Mouse (Mus musculus) adrenal gland, adult 8-10 months (tissue): Measurements from ENCODE around the gene Il18r1. TPM values are rescaled to one million over a fixed set of nuclear protein-coding genes. Genes with fewer than 3 reads are reported as not detected.

ENCODE experiments used
- DNase-seq: peaks from one replicate; pipeline ENCODE4 v3.0.0; 2022
- total RNA-seq, 4 experiments: library from RNA; stranded (reverse); gene quantifications; 2 replicates each; pipeline ENCODE4 v1.2.4; 2022

Il18r1 gene
- under 1 TPM; 0.08 to 0.43 (median 0.32) TPM for total RNA-seq

DNA sequence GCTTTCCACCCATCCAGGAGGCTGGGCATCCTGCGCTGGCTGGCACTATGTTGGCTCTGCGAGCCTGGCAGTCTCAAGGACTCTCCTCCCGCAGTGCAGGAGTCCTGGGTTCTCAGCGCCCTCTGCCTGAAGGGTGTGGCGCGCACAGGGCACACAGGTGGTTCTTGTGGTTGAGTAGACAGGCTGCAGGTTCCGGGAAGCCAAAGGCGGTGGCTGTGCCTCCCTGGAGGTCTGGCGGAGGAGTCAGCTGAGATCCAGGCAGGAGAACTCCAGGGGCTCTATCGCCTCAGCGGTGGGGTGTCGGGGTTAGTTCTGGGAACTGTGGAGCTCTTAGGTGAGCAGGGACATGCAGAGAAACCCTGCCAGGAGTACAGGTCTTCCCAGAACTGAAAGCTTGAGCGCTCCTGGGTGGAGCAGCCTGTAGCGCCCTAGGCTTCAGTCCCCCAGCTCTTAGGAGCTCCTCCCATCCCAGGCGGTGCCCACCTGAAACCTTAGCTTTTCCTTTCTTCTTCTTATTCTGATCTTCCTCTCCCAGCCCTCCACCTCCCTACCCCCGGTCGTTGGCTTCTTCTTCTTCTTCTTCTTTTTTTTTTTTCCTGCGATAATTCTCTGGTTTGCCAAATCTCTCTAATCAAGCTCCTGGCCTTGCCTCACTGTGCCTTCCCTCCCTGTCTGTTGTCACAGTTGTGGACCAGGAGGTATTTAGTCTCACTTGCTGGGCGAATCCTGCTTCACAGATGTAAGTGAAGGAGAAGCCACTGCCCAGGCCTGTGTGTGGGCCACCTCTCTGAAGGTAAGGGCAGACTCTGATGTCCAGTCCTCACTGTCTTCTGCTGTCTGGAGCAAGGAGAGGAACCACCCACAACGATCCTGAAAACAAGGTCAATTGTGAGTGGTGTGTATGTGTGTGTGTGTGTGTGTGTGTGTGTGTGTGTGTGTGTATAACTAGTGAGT, at the start of gene Il18r1:
Gene Il18r1, plus strand, starts transcription at position 76 of the 954 bp plus-strand sequence.
- DNase-seq, result no peak

DNA sequence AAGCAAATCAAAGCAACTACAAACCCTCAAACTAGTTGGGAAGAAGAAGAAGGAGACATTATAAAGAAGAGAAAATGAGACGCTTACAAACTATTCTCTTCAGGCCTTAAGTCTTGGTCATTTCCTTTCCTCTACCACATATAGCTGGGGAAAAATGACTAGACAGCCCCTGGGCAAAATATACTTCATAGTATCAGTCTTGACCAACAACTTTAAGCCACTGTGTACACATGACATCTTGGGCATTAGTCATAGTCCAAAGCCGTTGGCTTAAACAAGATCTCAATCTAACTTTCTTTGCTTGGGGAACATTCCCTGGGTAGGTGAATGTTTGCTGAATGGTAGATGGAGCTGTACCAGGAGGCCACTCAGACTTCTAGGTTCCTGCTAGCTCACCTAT, 48.3 kb upstream of the Il18r1 start:
- DNase-seq, result no peak

DNA sequence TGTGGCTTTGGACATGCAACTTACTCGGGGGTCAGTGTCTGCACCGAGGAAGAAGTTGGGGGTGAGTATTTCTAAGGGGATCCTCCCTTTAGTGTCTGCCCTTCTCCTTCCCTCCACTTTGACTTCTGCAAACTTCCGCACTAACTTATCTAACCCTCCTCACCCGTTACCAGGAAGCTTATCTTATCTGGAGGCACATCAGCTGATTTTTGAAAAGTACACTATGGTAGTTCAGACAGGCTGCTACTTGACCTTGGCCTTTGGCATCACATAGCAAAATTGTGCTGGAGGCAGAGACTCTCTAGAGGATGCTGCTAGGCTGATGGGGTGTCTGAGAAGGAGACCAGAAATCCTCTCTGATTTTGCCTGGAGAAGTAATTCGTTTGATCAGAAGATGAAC, 46.8 kb upstream of the Il18r1 start:
- no peak for DNase-seq

DNA sequence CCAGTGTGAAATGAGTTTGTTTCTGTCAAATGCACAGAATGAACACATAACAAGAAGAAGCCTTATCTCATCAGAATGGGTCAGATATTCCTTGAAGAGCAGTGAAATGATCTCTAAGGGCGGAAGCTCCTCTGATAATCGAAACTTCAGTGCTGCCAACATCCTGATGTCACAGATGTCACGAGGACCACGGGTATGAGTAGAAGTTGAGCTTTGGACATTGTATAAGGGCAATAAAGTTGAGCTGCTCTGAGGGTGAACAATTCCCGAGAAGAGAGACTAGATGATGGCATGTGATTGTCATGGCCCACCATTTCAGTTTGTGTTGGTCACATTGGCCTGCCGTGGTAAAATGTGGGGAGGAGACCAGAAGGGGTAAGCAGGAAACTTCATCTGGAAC, 41.5 kb upstream of the Il18r1 start:
- no peak for DNase-seq

DNA sequence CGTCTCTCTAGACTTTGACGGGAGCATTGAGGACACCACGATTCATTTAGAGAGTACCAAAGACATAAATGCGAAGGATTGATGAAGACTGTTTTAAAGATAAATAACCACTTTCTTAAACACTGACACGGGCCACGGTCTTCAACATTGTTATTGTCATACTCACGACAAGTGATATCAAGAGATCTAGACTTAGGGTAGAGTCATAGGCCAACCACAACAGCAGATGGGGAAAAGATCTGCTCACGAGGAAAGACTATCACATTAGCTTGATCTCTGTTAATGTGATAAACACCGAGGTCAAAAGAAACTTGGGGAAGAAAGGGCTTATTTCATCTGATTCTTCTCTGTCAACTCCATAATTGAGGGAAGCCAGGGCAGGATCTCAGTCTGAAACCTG, 38.1 kb upstream of the Il18r1 start:
- no peak for DNase-seq

DNA sequence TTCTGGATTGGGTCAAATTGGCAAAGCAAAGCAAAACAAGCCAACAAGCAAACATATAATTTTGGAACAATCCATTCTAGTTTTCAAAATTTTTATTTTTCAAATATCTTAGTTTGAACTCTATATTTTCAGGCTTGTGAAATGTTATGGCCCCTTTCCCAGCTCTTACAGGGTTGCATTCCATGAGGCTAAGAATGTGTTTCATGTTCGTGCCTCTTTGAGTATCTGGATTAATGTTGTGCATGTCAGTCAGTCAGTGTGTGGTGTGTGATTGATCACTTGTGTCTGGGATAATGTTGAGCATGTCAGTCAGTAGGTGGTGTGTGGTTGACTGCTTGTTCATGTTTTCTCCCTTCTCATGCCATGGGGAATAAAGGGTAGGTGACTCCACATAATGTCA, 37.5 kb upstream of the Il18r1 start:
- no peak for DNase-seq

DNA sequence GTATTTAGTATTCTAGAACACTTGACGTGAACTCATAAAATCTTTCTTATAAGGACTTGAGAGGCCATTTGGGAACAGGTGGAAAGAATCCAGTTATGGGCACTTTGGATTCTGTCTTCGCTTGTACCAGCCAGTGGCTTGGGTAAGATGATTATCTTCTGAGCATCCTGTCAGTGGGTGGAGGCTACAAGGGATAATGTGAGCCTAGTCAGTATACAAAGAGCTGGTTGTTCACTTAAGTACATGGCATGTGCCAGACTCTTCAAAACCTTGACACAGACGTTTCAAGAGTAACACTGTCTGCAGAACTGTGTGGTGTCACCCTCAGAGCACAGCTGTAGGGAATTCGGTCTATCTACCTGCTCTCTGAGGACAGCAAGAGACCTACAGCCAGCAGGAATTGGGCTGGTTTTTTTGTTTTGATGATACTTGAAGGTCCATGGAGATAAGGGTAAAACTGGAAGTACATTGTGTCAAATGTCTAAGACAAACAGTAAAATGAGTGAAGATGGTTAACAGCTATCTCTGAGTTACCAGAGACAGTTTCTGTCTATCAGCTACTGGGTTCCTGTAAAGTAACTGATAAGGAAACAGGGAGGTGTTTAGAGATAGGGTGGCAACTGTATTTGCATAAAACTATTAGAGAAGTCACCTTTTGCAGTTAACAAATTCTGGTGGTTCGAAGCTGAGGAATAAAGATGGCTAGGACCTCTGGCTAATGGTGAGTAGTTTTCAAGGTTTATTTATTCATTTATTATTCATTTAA, 36.3 kb upstream of the Il18r1 start, which contains the start of gene Il1rl1:
Gene Il1rl1, plus strand, starts transcription at position 661 of the 766 bp plus-strand sequence.
- no peak for DNase-seq

DNA sequence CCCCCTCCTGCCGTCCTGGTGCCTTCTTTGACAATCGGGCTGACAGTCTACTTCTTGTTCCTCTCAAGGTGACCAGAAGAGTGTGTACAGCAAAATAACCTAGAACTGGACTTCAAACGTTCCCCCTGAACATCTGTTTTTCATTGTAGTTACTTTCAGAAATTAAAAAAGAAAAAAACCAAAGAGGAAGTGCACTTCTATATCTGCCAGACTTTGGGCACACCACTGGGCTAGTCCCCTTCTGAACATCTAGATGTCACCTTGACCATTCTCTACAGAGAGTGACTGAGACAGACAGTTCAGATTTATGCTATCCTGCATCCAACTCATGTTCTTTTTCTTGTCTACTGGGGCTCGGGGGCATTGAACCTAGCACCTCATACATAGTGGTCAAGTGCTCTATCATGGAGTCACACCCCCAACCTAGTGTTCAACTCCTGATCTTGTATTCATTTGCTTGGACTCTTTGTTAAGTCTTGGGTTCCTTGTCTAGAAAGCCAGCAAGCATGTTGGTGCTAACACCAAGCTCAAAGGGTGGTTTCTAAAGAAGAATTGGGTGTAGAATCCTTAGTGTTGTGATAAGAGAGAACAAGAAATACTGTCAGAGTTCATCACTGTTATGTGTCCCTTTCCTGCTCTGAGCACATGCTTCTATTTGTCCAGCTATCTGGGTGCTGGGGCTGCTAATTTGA, 35.1 kb upstream of the Il18r1 start:
- DNase-seq, result no peak

DNA sequence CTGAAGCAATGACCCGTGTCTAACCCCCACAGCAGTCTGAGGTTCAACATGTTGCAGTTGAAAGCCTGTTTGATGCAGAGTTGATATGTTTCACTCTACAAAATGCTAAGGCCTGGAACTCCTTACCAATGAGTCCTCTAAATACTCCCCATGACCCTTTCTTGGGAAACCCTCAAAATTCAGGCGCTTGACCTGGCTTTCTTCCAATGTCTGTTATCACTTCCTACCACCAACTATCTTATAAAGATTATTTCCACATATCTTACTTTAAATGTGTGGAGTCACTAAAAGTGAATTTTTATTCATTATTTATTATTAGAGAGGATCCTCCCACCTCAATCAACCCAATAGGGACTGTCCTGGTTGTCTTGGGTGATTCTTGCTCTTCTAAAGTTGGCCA, 33.2 kb upstream of the Il18r1 start:
- DNase-seq, result no peak

DNA sequence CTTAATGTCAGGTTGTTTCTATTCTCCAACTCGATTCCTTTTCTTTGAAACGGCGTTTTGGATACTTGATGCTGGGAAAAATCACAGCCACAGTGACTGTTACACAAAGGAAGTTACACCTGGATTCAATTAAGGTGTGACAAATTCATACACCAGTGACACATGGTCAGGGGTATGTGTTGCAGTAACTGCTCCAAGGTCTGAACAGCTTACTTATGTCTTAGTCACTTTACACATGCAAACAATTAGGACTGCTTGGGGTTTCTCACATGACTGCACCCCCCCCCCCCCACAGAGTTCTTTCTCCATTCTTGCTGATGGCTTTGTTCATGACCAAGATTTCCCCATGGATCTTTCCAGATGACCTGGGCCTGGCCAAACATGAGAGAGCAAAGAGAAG, 29.4 kb upstream of the Il18r1 start:
- DNase-seq, result no peak

DNA sequence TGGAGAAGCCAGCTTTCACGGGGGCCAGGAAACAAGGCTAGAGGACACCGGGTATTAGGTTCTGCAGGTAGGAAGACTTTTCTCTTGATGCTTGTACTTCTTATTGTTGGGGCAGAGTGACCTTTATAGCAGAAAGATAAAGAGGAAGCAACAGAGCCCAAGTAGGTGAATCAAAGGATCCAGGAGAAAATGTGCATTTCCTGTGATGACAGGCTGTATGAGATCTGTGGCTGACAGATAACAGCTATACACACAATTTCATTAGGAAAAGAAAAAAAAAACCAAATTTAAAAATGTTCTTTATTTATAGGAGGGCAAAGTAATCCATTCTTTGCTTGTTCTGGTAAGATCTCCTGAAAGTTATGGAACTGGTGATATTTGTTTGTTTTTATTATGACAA, 28.0 kb upstream of the Il18r1 start:
- no peak for DNase-seq

DNA sequence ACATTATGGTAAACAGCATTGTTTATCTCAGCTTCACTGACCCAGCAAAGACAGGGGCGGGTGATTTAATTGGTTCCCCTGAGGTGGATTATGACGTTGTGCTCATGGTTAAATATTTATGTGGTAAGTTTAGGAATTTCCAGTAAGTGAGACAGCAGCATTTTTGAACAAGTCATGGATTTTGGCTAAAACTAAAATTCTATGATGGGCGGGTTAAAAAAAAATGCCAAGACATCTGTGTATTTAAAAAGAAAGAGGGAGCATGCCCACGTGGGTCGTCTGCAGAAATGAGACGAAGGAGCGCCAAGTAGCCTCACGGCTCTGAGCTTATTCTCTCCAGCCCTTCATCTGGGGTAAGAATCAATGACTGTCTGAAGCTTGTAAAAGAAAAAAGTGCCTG, 25.8 kb upstream of the Il18r1 start:
- no peak for DNase-seq

DNA sequence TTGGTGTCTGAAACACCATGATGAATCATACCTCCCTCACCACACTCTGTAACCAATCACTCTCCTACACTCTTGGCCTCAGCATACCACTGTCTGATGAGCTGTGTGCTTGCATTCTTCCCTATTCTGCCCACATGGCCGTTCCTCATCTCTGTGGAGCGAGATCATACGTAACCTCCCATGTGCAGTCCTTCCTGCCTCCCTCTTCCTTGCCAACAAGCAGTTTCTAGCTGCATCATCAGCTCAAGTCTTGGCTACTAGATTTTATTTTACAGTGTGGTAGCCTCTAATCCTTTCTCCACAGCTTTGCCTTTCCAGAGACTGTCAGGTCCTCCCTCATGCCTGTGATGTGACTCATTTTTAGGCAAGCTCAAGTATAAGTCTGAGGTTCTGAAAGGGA, 20.6 kb upstream of the Il18r1 start:
- DNase-seq, result no peak

DNA sequence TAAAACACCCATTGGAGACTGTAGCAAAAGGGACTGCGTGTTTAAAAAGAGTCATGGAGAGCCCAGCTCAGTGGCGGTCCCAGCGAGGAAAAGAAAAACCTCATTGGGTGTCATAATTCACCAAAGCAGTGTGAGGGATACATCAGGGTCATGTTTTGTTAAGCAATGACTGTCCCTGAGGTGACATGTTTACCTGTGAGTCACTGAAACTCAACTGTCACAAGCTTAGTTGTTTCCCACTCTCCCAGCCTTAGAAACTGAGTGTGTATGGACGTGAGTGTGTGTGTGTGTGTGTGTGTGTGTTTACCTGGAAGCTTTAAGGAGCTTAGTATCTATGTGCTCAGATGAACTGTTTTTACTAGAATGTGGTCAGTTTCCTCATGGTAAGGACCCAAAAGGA, 2.0 kb downstream of the Il18r1 start:
- DNase-seq, result no peak

DNA sequence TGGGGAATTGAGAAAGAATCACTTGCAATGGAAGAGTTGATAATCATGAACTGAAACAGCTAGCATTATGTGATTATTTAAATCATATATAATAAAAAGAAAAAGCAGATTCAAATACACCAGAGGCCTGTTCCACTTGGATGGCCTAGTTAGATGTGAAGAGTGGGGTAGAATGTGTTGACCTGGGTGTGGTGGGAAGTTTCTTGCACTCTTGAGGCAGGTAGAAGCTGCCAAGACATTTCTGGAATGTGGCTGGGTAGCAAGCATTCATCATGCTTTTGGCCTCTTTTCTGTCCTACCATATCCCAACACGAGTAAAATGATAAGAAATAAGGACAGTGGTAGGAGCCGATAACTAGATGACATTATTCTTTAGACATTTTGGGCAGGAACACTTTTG, 3.5 kb downstream of the Il18r1 start:
- no peak for DNase-seq

DNA sequence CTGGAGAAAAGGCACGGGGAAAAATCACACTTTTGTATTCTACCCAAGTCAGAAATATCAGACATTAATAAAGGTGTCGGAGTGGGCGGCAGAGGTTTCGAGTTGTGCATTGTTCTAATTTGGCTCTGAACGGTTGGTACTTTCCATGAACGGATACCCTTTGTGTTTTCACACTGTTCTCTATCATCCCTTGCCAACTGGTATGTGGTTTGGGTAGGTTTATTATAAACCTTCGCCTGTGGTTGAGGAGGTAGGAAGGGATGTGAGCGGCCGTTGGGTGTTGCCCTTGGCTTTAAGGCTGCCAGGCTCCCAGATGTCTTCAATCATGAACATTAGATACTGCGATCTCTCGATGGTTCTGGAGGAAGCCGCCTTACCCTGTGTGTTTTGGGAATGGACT, 4.5 kb downstream of the Il18r1 start:
- no peak for DNase-seq

DNA sequence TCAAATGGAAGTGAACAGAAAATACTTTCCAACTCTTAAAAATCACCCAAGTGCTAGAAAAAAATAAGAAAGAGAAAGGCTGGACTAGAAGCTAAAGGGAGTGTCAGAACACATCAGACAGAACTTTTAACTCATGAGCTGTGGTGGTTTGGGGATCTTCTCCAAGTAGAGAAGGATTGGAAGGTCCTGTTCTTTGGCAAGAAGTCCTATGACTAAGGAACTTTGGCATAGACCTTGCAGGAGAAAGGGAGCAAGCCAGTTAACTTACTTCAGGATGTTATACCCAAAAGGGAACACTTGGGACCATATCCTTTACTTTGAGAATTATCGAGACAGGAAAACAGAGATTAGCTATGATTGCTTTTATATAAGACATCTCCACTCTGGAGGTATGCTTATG, 7.0 kb downstream of the Il18r1 start:
- DNase-seq, result no peak

DNA sequence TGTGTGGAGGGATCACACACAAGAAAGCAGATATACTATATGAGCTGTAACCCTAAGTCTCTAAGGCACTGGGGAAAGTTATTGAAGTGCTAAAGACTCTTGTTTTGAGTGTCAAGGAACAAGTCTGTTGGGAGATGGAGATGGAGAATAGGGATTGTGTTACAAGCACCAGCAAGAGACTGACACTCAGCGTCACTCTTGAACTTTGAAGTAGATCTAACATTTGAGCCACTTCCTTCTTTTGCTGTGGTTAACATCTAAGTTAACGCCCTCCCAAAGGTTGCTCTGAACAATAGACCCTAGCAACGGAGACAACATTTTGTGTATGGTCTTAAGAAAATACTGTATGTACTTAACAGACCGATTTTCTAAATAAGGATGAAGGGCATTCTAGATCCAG, 8.3 kb downstream of the Il18r1 start:
- DNase-seq, result no peak

DNA sequence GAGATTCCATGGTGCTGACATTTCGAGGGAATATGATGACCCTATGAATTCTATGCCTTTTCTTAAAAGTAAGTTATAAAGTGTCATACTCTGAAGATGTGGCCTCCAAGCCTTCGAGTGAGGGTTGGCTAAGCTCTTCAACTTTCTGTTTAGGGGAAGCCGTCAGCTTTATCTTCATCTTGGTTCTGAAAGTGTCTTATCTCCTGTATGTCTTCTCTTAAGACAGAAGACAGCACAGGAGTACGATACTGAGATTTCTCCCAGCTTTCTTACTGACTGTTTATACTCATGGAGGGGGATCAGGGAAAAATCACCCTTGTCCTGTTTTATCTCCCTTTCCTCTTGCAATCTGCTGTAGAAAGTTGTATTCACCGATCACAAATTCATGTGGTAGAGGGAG, 9.0 kb downstream of the Il18r1 start:
- DNase-seq, result no peak

DNA sequence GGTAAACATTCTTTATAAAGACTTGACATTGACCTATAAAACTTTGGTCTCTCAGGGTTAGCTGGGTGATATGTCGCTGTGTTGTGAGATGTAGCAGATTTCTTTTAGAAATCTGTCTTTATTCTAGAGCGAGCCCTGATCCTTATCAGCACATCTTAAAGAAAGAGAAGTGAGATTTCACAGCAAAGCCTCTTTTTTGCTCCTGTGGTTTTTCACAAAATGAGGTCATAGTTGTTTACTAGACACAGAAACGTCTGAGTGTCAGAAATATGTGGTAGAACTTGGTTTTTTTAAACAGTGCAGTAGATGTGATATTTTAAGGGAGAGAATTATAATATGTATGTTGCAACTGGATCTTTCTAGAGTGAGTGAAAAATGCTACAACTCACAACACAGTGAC, 10.3 kb downstream of the Il18r1 start:
- no peak for DNase-seq

DNA sequence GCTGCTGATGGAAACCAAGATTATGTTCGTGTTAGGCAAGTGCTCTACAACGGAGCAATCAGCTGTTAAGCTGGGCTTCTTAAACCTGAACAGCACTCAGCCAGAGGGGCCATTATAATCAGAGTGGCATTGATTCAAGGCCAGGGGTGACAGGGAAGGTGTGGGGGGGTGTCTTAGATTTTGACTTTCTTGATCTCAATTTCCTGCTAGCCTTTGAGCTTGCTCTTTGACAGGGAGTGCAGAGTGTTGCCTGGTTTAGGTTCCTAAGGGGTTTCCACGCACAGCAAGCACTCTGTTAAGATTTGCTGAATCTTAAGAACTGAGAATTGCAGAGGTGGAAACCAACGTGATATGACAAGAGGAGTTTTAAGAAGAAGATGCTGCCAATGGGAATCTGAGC, 11.4 kb downstream of the Il18r1 start:
- DNase-seq, result no peak

DNA sequence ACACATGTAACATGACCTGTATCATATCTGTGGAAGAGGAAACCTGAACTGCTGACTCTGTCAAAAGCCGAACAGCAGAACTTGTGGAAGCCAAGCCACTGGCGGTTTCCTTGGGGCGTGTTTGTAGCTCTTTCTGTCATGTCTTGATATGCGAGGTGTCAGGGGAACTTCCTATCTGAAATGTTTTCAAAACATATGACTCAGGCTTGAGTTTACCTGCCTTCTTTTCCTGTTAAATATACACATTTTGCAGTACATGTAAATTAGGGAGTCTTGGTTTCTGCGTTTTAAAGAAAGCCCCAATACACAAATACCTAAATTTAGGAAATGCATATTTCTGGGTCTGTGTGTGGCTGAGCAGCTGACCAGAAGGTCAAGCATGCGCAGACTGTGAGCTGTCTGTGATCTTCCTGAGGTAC, 14.2 kb downstream of the Il18r1 start:
- no peak for DNase-seq

DNA sequence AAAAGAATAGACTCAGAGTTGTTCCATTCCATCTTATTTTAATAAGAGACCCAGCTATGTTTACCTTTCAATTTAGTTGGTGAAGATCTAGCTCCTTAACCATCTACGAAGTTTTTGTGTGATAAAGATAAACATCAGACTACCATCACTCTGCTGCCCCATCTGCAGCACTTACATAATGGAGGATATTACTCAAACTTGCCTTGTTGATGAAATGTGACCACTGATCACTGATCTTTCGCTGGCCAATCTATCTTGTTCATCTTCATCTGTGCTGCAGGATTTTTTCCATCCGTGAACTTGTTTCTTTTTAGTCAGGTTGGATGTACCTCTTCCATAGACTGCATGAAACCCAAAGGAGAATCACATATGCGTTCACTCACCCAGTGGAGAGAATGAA, 29.2 kb downstream of the Il18r1 start:
- DNase-seq, result no peak
